Mouse (Mus musculus) erythroblast, embryonic 14.5 days (primary cell): ENCODE data around the gene Hist1h2bp.

ENCODE experiments used
- GATA1 ChIP-seq: IDR thresholded peaks from 2 replicates; pipeline ENCODE4 v1.6.1; 2012; ENCODE audit warnings: low read length, inconsistent platforms, mixed read lengths
- TAL1 ChIP-seq: IDR thresholded peaks from 3 replicates; pipeline ENCODE4 v1.6.1; 2012; ENCODE audit warnings: low read length, inconsistent platforms, mixed read lengths

DNA sequence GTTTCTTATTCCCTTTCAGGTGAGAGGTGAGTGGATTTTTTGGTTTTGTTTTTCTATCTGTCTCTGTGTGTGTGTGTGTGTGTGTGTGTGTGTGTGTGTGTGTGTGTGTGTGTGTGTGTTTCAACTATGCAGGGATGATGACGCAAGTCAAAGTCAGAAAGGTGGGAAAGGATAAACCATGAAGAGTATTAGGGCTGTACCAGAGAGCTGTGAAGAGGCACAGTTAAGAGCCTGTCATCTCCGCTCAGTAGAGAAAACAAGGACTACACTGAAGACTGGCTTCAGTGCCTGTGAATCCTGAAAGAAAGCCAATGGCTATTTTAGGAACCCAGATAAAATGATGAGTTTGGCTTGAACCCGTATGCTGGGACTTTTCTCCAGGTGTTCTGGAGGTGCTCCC, 35.4 kb upstream of the Hist1h2bp start:
- TF ChIP-seq TAL1, result no peak
- no peak for TF ChIP-seq GATA1
